Mouse (Mus musculus): ENCODE results near the gene Tmem191c. TPM values are rescaled to one million over a fixed set of nuclear protein-coding genes. Genes with fewer than 3 reads are reported as not detected.

Tmem191c gene
- total and polyA plus RNA-seq, 2 experiments from 2014 or later = 76.9 to 112 TPM

DNA sequence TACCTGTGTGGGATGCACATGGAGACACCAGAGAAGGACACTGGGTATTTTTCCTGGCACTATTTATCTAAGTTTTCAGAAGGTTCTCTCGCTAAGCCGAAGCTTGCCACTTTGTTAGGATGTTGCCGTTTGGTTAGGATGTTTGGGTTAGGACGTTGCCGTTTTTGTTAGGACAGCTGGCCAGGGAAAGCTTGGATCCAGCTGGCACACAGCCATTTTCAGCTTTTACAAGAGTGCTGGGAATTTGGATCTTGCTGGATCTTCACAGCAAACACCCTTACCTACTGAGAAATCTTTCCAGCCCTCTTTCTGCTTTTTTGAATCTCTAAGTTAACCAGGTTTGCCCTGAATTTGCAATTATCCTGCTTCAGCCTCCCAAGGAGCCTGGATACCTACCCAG is 45.6 kb downstream of the Tmem191c start:
- no peak for TF ChIP-seq CTCF (IDR thresholded peaks at IDR 0.05; ENCODE audit: low read depth)
- 61% methylated on average over 5 of the region's 5 CpGs for WGBS
- H3K9ac ChIP-seq (replicated peaks; ENCODE audit: low read length) = no peak overlapping the region
- H3K27me3 ChIP-seq (ENCODE audit: insufficient read depth, low read length) = no peaks in the 10 kb centered on the region
- H3K4me1 ChIP-seq (ENCODE audit: insufficient read depth, low read length) = no peaks in the 10 kb centered on the region
- no peaks in the 10 kb centered on the region for H3K9me3 ChIP-seq (ENCODE audit: low read length)
- H3K27ac ChIP-seq = no peak overlapping the region
- ATAC-seq (no peak), DNase-seq (ENCODE audit: low spot score) (peak; percentile 18)
- no peak overlapping the region for H3K4me3 ChIP-seq (ENCODE audit: low read length)
- peaks cover 52% of the 10 kb centered on the region for H3K36me3 ChIP-seq (ENCODE audit: insufficient read depth, low read length)
- H3K4me2 ChIP-seq (ENCODE audit: low read depth, low read length) = no peak overlapping the region

DNA sequence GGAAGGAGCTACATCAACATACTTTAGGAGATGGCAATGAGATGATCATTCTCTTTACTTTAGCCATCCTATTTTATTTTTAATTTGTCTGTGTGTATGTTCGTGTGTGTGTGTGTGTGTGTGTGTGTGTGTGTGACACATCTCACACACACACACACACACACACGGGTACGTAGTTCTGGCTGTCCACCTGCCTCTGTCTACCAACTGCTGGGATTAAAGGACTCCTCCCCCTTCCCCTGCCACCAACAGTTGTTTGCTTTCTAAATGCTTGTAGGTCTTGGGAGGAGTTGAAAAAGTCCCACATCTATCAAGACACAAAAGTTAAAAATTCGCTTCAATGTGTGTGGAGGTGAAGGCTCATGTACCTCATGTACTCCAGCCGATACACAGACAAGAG is 48.9 kb downstream of the Tmem191c start:
- TF ChIP-seq CTCF (IDR thresholded peaks at IDR 0.05; ENCODE audit: low read depth) = no peak
- WGBS = 88% methylated on average over 5 of the region's 5 CpGs
- H3K36me3 ChIP-seq (ENCODE audit: insufficient read depth, low read length) = peaks cover 34% of the 10 kb centered on the region

DNA sequence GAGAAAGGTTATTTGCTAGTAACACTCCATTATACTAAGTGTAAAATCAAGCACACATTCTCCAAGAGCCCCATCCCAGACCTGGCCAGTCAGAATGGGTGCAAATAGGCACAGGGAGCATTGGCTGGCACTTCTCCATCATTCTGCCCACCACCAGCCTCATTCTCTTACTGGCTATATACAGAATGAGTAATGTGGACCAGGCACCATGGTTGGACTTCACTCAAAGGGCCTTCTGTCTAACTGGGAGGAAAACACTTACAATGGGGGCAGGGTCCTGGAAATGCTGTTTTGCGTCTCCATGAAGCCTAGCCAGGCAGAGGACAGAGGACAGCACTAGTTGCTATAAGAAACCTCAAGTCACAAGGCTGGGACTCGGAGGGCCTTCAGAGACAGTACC is 50.2 kb downstream of the Tmem191c start:
- no peak for TF ChIP-seq CTCF (IDR thresholded peaks at IDR 0.05; ENCODE audit: low read depth)
- H3K36me3 ChIP-seq (ENCODE audit: insufficient read depth, low read length) = peaks cover 34% of the 10 kb centered on the region
- H3K4me2 ChIP-seq (ENCODE audit: low read depth, low read length) = no peak overlapping the region
- no peaks in the 10 kb centered on the region for H3K9me3 ChIP-seq (ENCODE audit: low read length)
- DNase-seq (ENCODE audit: low spot score) (peak; percentile 8), ATAC-seq (peak; percentile 58; the same call in 1 of the 2 replicates)
- 84% methylated on average over 2 of the region's 2 CpGs for WGBS
- no peak overlapping the region for H3K27ac ChIP-seq
- no peak overlapping the region for H3K4me3 ChIP-seq (ENCODE audit: low read length)
- H3K9ac ChIP-seq (replicated peaks; ENCODE audit: low read length) = no peak overlapping the region
- no peaks in the 10 kb centered on the region for H3K4me1 ChIP-seq (ENCODE audit: insufficient read depth, low read length)
- no peaks in the 10 kb centered on the region for H3K27me3 ChIP-seq (ENCODE audit: insufficient read depth, low read length)

More for the DNA sequence above, 48.9 kb downstream of the Tmem191c start:
- H3K4me1 ChIP-seq (ENCODE audit: insufficient read depth, low read length) = no peaks in the 10 kb centered on the region
- no peak overlapping the region for H3K9ac ChIP-seq (replicated peaks; ENCODE audit: low read length)
- no peak for DNase-seq (ENCODE audit: low spot score)
- H3K4me3 ChIP-seq (ENCODE audit: low read length) = no peak overlapping the region
- H3K27ac ChIP-seq = no peak overlapping the region
- no peaks in the 10 kb centered on the region for H3K9me3 ChIP-seq (ENCODE audit: low read length)
- H3K27me3 ChIP-seq (ENCODE audit: insufficient read depth, low read length) = no peaks in the 10 kb centered on the region
- ATAC-seq = no peak
- H3K4me2 ChIP-seq (ENCODE audit: low read depth, low read length) = no peak overlapping the region

DNA sequence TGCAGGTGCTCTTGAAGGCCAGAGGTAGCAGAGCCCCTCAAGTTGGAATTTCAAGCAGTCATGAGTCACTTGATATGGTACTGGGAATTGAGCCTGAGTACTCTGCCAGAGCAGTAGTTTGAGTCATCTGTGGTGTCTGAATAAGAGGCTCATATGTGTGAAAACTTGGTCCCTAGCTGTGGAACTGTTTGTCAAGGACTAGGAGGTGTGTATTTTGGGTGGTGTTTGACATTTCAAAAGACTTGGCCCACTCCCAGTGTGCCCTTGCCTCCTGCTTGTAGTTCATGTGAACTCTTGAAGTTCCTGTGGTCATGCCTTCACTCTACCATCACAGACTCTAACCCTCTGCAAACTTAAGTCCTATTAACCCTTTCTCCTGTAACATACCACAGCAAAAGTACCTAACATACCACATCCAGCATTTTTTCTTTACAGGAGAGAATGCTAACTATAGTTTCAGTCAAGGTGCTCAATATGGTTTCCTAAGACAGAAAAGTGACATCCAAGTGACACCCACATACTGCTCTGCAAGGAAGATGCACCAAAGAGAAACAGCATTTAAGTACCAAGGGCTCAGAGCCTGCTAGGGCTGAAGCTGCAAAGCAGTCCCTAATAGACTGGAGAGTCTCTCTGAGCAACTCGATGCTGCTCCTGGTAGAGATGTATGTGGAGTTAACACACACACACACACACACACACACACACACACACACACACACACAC is 54.1 kb downstream of the Tmem191c start:
- no peak for DNase-seq (ENCODE audit: low spot score)
- no peak for TF ChIP-seq CTCF (IDR thresholded peaks at IDR 0.05; ENCODE audit: low read depth)
- H3K4me3 ChIP-seq (ENCODE audit: low read length) = no peak overlapping the region
- H3K9me3 ChIP-seq (ENCODE audit: low read length) = no peaks in the 10 kb centered on the region
- ATAC-seq = no peak
- WGBS = 100% methylated on average over 1 of the region's 1 CpGs
- peaks cover 11% of the 10 kb centered on the region for H3K36me3 ChIP-seq (ENCODE audit: insufficient read depth, low read length)
- H3K27ac ChIP-seq = no peak overlapping the region
- no peaks in the 10 kb centered on the region for H3K4me1 ChIP-seq (ENCODE audit: insufficient read depth, low read length)
- no peak overlapping the region for H3K9ac ChIP-seq (replicated peaks; ENCODE audit: low read length)
- H3K4me2 ChIP-seq (ENCODE audit: low read depth, low read length) = no peak overlapping the region
- H3K27me3 ChIP-seq (ENCODE audit: insufficient read depth, low read length) = no peaks in the 10 kb centered on the region

DNA sequence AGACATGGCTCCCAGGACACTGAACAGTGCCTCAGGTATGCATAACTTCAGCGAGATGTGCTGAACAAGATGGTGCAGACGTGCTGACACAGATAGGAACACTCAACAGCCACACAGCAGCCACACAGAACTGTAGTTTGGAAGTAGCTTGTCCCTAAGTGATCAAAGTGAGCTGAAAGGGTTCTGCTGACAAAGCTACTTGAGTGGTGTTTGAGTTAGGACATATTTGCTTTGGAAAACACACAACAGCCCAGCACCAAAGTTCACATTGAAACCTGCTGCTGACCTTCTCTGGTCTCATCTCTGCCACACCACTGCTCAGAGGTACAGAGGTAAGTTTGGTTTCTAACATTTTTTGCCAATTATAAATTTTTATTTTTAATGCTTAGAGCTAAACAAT is 55.2 kb downstream of the Tmem191c start, which contains the start of gene Serpind1:
Gene Serpind1 (plus strand): TSS at position 256 of the 400 bp plus-strand sequence.
- Histone ChIP-seq H3K27me3 (ENCODE audit: insufficient read depth, low read length) (no peaks in the 10 kb centered on the region), H3K9me3 (ENCODE audit: low read length) (no peaks in the 10 kb centered on the region), H3K9ac (replicated peaks; ENCODE audit: low read length) (no peak within 1 kb of the TSS), H3K36me3 (ENCODE audit: insufficient read depth, low read length) (peaks cover under 1% of the 10 kb centered on the region; the same call in 1 of the 2 replicates), H3K27ac (no peak within 1 kb of the TSS), H3K4me2 (ENCODE audit: low read depth, low read length) (no peak within 1 kb of the TSS), H3K4me3 (ENCODE audit: low read length) (no peak within 1 kb of the TSS), H3K4me1 (ENCODE audit: insufficient read depth, low read length) (no peaks in the 10 kb centered on the region)
- TF ChIP-seq CTCF (IDR thresholded peaks at IDR 0.05; ENCODE audit: low read depth) = no peak
- no peak for DNase-seq (ENCODE audit: low spot score)
- 66% methylated on average over 2 of the region's 2 CpGs for WGBS
- no peak for ATAC-seq

DNA sequence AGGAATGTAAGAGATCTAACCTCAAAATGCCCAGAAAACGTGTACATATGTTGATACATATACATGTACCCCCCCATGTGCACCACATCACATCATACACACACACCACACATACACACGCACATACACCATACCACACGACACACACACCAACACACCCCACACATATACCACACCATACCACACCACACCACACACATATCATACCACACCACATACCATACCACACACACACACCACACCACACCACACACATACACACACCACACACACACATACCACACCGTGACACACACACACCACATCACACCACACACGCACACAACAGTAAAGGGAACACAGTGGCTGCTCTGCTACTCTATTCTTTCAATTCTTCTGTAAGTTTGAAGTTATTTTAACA is 56.0 kb downstream of the Tmem191c start:
- no peak overlapping the region for H3K4me3 ChIP-seq (ENCODE audit: low read length)
- ATAC-seq = no peak
- WGBS = 89% methylated on average over 5 of the region's 5 CpGs
- no peaks in the 10 kb centered on the region for H3K4me1 ChIP-seq (ENCODE audit: insufficient read depth, low read length)
- H3K27ac ChIP-seq = no peak overlapping the region
- H3K9me3 ChIP-seq (ENCODE audit: low read length) = no peaks in the 10 kb centered on the region
- no peak overlapping the region for H3K4me2 ChIP-seq (ENCODE audit: low read depth, low read length)
- no peak for DNase-seq (ENCODE audit: low spot score)
- peaks cover 4% of the 10 kb centered on the region; the same call in 1 of the 2 replicates for H3K36me3 ChIP-seq (ENCODE audit: insufficient read depth, low read length)
- H3K9ac ChIP-seq (replicated peaks; ENCODE audit: low read length) = no peak overlapping the region
- H3K27me3 ChIP-seq (ENCODE audit: insufficient read depth, low read length) = no peaks in the 10 kb centered on the region
- no peak for TF ChIP-seq CTCF (IDR thresholded peaks at IDR 0.05; ENCODE audit: low read depth)

Other genes with a start within 250 kb of the Tmem191c start
- gene Ypel1, start 206.4 kb upstream of the Tmem191c start, total RNA-seq (2014; rRNA removed) = 39.8 and 41.9 TPM in 2 replicates
- 66.3 and 66.8 TPM in 2 replicates for gene Ypel1, start 206.4 kb upstream of the Tmem191c start, polyA plus RNA-seq (2015; fragmentation: Nextera tagmentation; extraction: Ambion mirVana)
- gene Ppil2, start 164.8 kb upstream of the Tmem191c start, total RNA-seq (2014; rRNA removed) = 93.7 and 98.4 TPM in 2 replicates
- gene Ppil2, start 164.8 kb upstream of the Tmem191c start, polyA plus RNA-seq (2015; fragmentation: Nextera tagmentation; extraction: Ambion mirVana) = 102 and 106 TPM in 2 replicates
- gene 2610318N02Rik, start 150.9 kb upstream of the Tmem191c start, total RNA-seq (2014; rRNA removed) = 4.2 and 6.8 TPM in 2 replicates
- gene 2610318N02Rik, start 150.9 kb upstream of the Tmem191c start, polyA plus RNA-seq (2015; fragmentation: Nextera tagmentation; extraction: Ambion mirVana) = 8.2 and 9.5 TPM in 2 replicates
- gene Sdf2l1, start 143.7 kb upstream of the Tmem191c start, total RNA-seq (2014; rRNA removed) = 15.3 and 20.9 TPM in 2 replicates
- 18.4 and 19.7 TPM in 2 replicates for gene Sdf2l1, start 143.7 kb upstream of the Tmem191c start, polyA plus RNA-seq (2015; fragmentation: Nextera tagmentation; extraction: Ambion mirVana)
- gene Ydjc, start 131.5 kb upstream of the Tmem191c start, total RNA-seq (2014; rRNA removed) = 72.4 and 78.5 TPM in 2 replicates
- 41.3 and 43.9 TPM in 2 replicates for gene Ydjc, start 131.5 kb upstream of the Tmem191c start, polyA plus RNA-seq (2015; fragmentation: Nextera tagmentation; extraction: Ambion mirVana)
- gene Ccdc116, start 128.8 kb upstream of the Tmem191c start, total RNA-seq (2014; rRNA removed) = 7.2 and 8.8 TPM in 2 replicates
- gene Ccdc116, start 128.8 kb upstream of the Tmem191c start, polyA plus RNA-seq (2015; fragmentation: Nextera tagmentation; extraction: Ambion mirVana) = 2.8 and 3.5 TPM in 2 replicates
- 82.7 and 93.6 TPM in 2 replicates for gene Ube2l3, start 73.4 kb upstream of the Tmem191c start, total RNA-seq (2014; rRNA removed)
- gene Ube2l3, start 73.4 kb upstream of the Tmem191c start, polyA plus RNA-seq (2015; fragmentation: Nextera tagmentation; extraction: Ambion mirVana) = 325 and 326 TPM in 2 replicates
- 1.9 and 4.3 TPM in 2 replicates for gene Rimbp3, start 67.5 kb upstream of the Tmem191c start, total RNA-seq (2014; rRNA removed)
- 1.0 and 1.3 TPM in 2 replicates for gene Rimbp3, start 67.5 kb upstream of the Tmem191c start, polyA plus RNA-seq (2015; fragmentation: Nextera tagmentation; extraction: Ambion mirVana)
- 10.0 and 13.1 TPM in 2 replicates for gene Hic2, start 42.5 kb upstream of the Tmem191c start, total RNA-seq (2014; rRNA removed)
- gene Hic2, start 42.5 kb upstream of the Tmem191c start, polyA plus RNA-seq (2015; fragmentation: Nextera tagmentation; extraction: Ambion mirVana) = 4.7 and 5.1 TPM in 2 replicates
- 3.5 and 4.2 TPM in 2 replicates for gene Serpind1, start 55.3 kb downstream of the Tmem191c start, total RNA-seq (2014; rRNA removed)
- 9.9 and 10.3 TPM in 2 replicates for gene Serpind1, start 55.3 kb downstream of the Tmem191c start, polyA plus RNA-seq (2015; fragmentation: Nextera tagmentation; extraction: Ambion mirVana)
- gene Snap29, start 129.9 kb downstream of the Tmem191c start, total RNA-seq (2014; rRNA removed) = 28.1 and 30.0 TPM in 2 replicates
- gene Snap29, start 129.9 kb downstream of the Tmem191c start, polyA plus RNA-seq (2015; fragmentation: Nextera tagmentation; extraction: Ambion mirVana) = 14.5 and 15.6 TPM in 2 replicates
- gene Pi4ka, start 130.2 kb downstream of the Tmem191c start, total RNA-seq (2014; rRNA removed) = 111 and 154 TPM in 2 replicates
- 45.5 and 47.7 TPM in 2 replicates for gene Pi4ka, start 130.2 kb downstream of the Tmem191c start, polyA plus RNA-seq (2015; fragmentation: Nextera tagmentation; extraction: Ambion mirVana)
- gene Crkl, start 175.9 kb downstream of the Tmem191c start, total RNA-seq (2014; rRNA removed) = 74.8 and 83.1 TPM in 2 replicates
- 54.9 and 68.7 TPM in 2 replicates for gene Crkl, start 175.9 kb downstream of the Tmem191c start, polyA plus RNA-seq (2015; fragmentation: Nextera tagmentation; extraction: Ambion mirVana)
- 13.8 and 16.8 TPM in 2 replicates for gene Aifm3, start 213.5 kb downstream of the Tmem191c start, total RNA-seq (2014; rRNA removed)
- 15.7 and 17.4 TPM in 2 replicates for gene Aifm3, start 213.5 kb downstream of the Tmem191c start, polyA plus RNA-seq (2015; fragmentation: Nextera tagmentation; extraction: Ambion mirVana)
- 191 and 279 TPM in 2 replicates for gene Lztr1, start 232.6 kb downstream of the Tmem191c start, total RNA-seq (2014; rRNA removed)
- gene Lztr1, start 232.6 kb downstream of the Tmem191c start, polyA plus RNA-seq (2015; fragmentation: Nextera tagmentation; extraction: Ambion mirVana) = 82.2 and 89.8 TPM in 2 replicates